Mouse (Mus musculus) MEL (cell line): ENCODE measurements around the gene Rgl3.

ENCODE experiments used
- CHD1 ChIP-seq: IDR thresholded peaks from 2 replicates; pipeline ENCODE4 v1.6.1; 2012; ENCODE audit warnings: low read depth, mild to moderate bottlenecking, inconsistent platforms, low read length, improper control_type of control experiment
- CHD2 ChIP-seq: IDR thresholded peaks from 2 replicates; pipeline ENCODE4 v1.6.1; 2011; ENCODE audit warnings: low read length, improper control_type of control experiment
- CTCF ChIP-seq, 3 experiments: IDR thresholded peaks in 2 of 3; conservative IDR thresholded peaks in 1 of 3; 2 replicates each; pipeline ENCODE4 v1.5.1; 2011 to 2012; ENCODE audit warnings: low read length in 3 of 3, low read depth in 2 of 3, mild to moderate bottlenecking in 2 of 3, improper control_type of control experiment in 1 of 3, inconsistent platforms in 1 of 3, mixed read lengths in 1 of 3, moderate library complexity in 1 of 3; ENCODE audit not compliant: control insufficient read depth in 1 of 3, insufficient read depth in 1 of 3, poor library complexity in 1 of 3, severe bottlenecking in 1 of 3
- EP300 ChIP-seq, 2 experiments: IDR thresholded peaks; 2 replicates each; pipeline ENCODE4 v1.6.1; 2011; ENCODE audit warnings: improper control_type of control experiment in 2 of 2, low read length in 2 of 2, low read depth in 1 of 2, mild to moderate bottlenecking in 1 of 2
- HCFC1 ChIP-seq: IDR thresholded peaks from 2 replicates; pipeline ENCODE4 v1.6.1; 2012; ENCODE audit warnings: low read depth, mild to moderate bottlenecking, inconsistent platforms, low read length, improper control_type of control experiment, moderate library complexity
- MAX ChIP-seq: IDR thresholded peaks from 2 replicates; pipeline ENCODE4 v1.6.1; 2011; ENCODE audit warnings: low read length, improper control_type of control experiment
- MXI1 ChIP-seq: IDR thresholded peaks from 2 replicates; pipeline ENCODE4 v1.6.1; 2011; ENCODE audit warnings: mild to moderate bottlenecking, low read depth, low read length, improper control_type of control experiment
- POLR2A ChIP-seq, 2 experiments: IDR thresholded peaks; 2 replicates each; pipeline ENCODE4 v1.6.1; 2011 to 2012; ENCODE audit warnings: low read length in 2 of 2, mild to moderate bottlenecking in 2 of 2, control low read depth in 1 of 2, improper control_type of control experiment in 1 of 2, low read depth in 1 of 2, moderate library complexity in 1 of 2; ENCODE audit not compliant: control insufficient read depth in 1 of 2, insufficient read depth in 1 of 2, poor library complexity in 1 of 2
- POLR2AphosphoS2 ChIP-seq: IDR thresholded peaks from 2 replicates; pipeline ENCODE4 v1.6.1; 2011; ENCODE audit warnings: low read length, improper control_type of control experiment
- SMC3 ChIP-seq: IDR thresholded peaks from 2 replicates; pipeline ENCODE4 v1.6.1; 2011; ENCODE audit warnings: low read depth, low read length, improper control_type of control experiment
- UBTF ChIP-seq: IDR thresholded peaks from 2 replicates; pipeline ENCODE4 v1.6.1; 2012; ENCODE audit warnings: low read depth, mild to moderate bottlenecking, inconsistent platforms, low read length, improper control_type of control experiment, moderate library complexity, borderline replicate concordance; ENCODE audit not compliant: insufficient read depth
- USF1 ChIP-seq: IDR thresholded peaks from 2 replicates; pipeline ENCODE4 v1.6.1; 2014; ENCODE audit warnings: low read depth, mild to moderate bottlenecking, inconsistent platforms, low read length, improper control_type of control experiment, moderate library complexity
- USF2 ChIP-seq, 2 experiments: IDR thresholded peaks; 2 replicates each; pipeline ENCODE4 v1.6.1; 2011 to 2012; ENCODE audit warnings: improper control_type of control experiment in 2 of 2, low read length in 2 of 2, borderline replicate concordance in 1 of 2, inconsistent platforms in 1 of 2, low read depth in 1 of 2, mild to moderate bottlenecking in 1 of 2; ENCODE audit not compliant: insufficient read depth in 1 of 2

DNA sequence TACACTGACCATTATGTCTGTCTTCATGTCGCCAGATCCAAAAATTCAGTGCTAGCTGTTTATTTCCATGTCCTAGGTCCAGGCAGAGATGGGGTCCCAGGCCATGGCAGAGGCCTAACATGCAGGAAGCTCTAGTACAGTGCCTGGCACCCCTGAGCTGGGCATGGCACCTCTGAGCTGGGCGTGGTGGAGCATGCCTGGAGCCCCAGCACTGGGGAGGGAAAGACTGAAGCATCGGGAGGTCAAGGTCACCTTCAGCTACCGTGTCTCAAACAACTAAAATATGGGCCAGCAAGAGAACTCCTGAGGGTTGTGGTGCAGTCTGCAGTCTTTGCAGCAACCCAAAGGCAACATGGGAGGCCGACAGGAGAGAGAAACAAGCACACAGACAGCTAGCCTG is 30.9 kb downstream of the Rgl3 start:
- no peak for TF ChIP-seq UBTF
- TF ChIP-seq CTCF (IDR thresholded peaks at IDR 0.05 in 2 of 3, conservative IDR thresholded peaks at IDR 0.05 in 1 of 3; ENCODE audit: control insufficient read depth in 1 of 3, insufficient read depth in 1 of 3, low read depth in 2 of 3, low read length in 3 of 3, poor library complexity in 1 of 3, severe bottlenecking in 1 of 3) = no peak
- no peak for TF ChIP-seq CHD1
- no peak for TF ChIP-seq MXI1
- no peak for TF ChIP-seq POLR2A (IDR thresholded peaks at IDR 0.05; ENCODE audit: control insufficient read depth in 1 of 2, insufficient read depth in 1 of 2, low read depth in 1 of 2, low read length in 2 of 2, poor library complexity in 1 of 2)
- TF ChIP-seq CHD2 = no peak
- TF ChIP-seq USF1 = no peak
- TF ChIP-seq POLR2AphosphoS2 = no peak
- no peak for TF ChIP-seq EP300 (IDR thresholded peaks at IDR 0.05; ENCODE audit: low read depth in 1 of 2, low read length in 2 of 2)
- no peak for TF ChIP-seq SMC3
- TF ChIP-seq MAX = no peak
- no peak for TF ChIP-seq USF2 (IDR thresholded peaks at IDR 0.05; ENCODE audit: borderline replicate concordance in 1 of 2, insufficient read depth in 1 of 2, low read depth in 1 of 2, low read length in 2 of 2)
- no peak for TF ChIP-seq HCFC1
